Mouse (Mus musculus) R1 (cell line): Measurements from ENCODE around the gene Cul4a.
A peak's percentile ranks its signal among the peaks of the same experiment; 100 is the strongest.
"Not testable (repeated sequence)": the region's sequence is repeated elsewhere in the genome, so short reads cannot be mapped to it uniquely, and the experiment has no call there.

Experiments used
- DNase-seq: peaks from one replicate; pipeline ENCODE4 v3.0.0-alpha.2; 2018; ENCODE audit warnings: low read depth, low spot score

Gene Cul4a

DNA sequence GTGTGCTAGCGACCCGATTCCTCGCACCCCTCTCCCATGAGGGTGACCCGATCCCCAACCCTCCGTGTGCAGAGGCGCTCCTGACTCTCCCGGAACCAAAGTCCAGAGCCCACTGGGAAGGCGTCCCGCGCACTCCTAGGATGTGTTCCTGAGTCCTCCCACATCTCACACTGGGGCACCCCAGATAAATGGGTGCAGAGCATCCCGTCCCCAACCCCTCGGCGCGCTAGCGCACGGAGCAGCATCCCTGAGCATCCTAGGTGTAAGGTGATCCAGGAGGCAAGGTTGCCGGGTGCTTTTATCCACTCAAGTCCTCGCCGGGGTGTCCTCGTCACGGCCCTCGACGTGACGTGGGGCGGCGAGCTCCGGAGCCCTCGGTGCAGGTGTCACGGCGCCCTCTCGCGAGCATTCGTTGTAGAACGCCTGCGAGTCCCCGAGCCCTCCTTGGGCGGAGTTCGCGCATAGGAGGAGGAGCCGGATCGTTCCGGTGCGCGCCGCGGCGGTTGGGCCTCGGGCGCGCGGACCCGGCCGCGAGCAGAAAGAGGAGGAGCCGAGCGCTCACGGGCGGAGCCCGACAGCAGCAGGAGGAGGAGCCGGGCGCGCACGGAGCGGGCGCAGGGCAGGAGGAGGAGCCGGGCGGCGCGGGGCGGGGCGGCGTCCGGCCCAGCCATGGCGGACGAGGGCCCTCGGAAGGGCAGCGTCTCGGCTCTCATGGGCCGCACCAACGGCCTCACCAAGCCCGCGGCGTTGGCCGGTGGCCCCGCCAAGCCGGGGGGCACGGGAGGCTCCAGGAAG, at the start of gene Cul4a, which contains the start of gene Pcid2:
Gene Cul4a, plus strand, starts transcription at position 535 of the 795 bp plus-strand sequence.
Gene Pcid2, minus strand, starts transcription at position 373 of the 795 bp plus-strand sequence.
- peak; percentile 97 for DNase-seq

DNA sequence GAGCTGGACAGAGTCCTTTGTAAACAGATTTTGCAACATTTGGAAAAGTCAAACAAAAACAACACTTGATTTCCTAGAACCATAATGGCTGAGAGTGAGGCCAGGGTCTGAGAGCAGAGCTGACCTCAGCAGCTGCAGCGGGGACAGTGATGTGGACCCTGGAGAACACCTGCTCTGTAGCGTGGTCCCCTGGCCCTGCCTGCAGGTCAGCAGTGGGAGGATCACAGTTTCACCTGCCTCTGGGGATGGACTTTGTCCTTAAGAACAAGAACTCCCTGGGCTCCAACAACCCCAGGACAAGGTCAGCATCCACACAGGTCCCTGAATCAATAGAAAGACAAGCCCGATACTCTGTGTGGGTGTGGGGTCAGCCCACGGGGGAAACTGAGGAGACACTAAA, 48.1 kb upstream of the Cul4a start:
- no peak for DNase-seq

DNA sequence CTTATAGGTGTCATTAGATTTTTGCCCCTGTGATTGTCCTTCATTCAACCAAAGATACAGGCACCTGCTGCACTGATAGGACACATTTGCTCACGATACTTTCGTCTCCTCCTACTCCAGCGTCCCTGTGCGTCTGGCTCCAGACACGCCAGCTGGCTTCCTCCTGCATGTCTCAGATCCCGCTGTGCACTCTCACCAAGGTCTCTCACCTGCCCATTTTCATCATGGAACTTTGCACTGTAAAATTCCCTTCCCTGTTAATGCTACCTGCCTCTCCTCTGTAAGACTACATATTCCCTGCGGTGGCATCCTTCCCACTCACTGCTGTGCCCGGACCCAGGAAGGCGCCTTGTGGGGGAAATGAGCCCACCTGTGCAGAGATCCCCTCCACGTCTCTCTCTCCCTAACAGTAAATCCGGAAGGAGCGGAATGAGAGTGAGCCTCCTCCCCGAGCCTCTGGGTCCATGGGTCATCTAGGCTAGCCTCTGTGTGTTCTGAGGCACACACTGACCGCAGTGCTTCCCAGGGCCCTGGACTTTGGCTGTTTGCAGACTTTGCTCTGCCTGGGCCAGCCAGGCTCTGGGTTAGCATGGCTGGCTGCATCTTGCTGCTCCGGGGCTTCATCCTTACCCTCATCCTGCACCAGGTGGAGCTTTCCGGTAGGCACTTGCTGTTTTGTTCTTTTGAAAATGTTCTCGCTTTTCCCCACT, 44.8 kb upstream of the Cul4a start, which contains the start of gene Proz:
Gene Proz, plus strand, starts transcription at position 474 of the 710 bp plus-strand sequence.
- DNase-seq: no peak

DNA sequence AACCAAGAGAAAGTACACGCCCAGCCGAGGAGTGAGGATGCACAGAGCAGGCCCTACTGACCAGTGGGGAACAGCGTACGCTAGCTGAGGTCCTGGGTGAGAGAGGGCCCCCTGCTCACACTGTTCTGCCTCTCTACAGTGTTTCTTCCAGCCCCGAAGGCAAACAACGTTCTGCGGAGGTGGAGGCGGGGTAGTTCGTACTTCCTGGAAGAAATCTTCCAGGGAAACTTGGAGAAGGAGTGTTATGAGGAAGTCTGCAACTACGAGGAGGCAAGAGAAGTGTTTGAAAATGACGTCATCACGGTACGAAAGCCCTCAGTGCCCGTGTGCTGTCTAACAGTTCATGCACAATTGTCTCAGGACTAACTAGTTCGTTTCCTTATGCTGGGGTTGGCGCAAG, 42.3 kb upstream of the Cul4a start:
- no peak for DNase-seq

DNA sequence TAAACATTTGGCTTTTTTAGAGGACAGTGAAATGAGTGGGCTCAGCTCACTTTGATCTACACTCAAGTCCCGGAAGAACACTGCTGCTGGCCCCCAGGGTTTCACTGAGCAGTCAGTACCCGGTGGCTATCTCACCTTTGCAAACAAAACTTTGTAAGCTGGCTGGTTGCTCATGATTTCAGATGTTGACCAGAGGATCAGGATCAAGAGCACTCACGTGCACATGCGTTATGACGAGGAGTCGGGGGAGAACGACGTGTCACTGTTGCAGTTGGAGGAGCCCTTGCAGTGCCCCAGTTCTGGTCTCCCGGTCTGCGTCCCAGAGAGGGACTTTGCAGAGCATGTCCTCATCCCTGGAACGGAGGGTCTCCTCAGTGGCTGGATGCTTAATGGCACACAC, 32.2 kb upstream of the Cul4a start:
- no peak for DNase-seq

DNA sequence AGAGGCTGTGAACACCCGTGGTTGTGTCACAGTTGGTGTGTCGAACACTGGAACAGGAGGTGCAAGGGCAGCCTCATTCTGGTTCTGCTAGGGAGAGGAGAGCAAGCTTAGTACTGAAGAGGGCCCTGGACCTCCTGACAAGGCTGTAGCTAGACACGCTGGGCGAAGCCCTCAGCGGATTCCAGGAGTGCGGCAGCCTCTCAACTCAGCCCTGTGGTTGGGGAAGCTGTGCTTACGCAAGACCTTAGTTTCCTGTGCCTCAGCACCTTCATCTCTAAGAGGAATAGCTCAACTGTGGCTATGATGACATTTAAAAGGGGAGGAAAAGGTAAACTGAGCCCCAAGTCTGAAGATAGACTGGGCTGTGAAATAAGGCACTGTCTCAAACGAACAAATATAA, 30.4 kb upstream of the Cul4a start:
- DNase-seq: no peak

DNA sequence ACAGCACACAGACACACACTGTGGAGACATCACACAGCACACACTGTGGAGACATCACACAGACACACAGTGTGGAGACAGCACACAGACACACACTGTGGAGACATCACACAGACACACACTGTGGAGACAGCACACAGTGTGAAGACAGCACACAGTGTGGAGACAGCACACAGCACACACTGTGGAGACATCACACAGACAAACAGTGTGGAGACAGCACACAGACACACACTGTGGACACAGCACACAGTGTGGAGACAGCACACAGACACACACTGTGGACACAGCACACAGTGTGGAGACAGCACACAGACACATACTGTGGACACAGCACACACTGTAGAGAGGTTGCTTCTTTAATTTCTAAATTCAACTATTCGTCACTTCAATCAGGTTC, 29.8 kb upstream of the Cul4a start:
- not testable (repeated sequence) for DNase-seq

DNA sequence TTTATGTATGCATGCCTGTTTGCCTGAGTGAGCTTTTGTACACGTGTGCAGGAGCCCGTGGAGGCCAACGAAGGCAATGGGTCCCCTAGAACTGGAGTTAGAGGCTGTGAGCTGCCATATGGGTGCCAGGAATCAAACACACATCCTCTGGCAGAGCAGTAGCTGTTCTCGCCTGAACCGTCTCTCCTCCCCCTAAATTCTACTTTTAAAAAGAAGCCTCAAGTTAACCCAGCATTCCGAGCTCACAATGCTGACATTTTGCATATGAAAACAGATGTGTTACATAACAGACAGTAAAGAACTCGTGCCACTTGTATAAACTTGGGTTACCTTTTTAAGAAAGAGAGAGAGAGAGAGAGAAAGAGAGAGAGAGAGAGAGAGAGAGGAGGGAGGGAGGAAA, 27.9 kb upstream of the Cul4a start:
- DNase-seq: peak; percentile 14

DNA sequence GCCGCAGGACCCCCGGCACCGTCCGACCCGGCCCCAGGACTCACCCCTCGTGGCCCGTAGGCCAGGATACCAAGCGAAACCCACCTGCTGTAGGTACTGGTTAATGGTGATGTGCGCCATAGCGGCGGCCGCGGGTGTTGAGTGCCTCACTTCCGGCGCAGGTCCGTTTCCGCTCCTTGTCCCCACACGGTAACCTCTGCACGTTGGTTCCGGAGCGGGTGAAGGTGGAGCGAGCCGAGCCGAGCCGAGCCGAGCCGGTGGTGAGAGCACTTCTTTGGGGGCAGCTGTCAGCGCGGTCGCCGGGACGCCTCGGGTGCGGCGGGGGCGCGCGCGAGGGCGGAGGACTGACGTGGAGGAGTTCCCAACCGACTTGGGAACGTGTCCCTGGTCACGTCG, 732 bp upstream of the Cul4a start:
- DNase-seq: peak; percentile 91

DNA sequence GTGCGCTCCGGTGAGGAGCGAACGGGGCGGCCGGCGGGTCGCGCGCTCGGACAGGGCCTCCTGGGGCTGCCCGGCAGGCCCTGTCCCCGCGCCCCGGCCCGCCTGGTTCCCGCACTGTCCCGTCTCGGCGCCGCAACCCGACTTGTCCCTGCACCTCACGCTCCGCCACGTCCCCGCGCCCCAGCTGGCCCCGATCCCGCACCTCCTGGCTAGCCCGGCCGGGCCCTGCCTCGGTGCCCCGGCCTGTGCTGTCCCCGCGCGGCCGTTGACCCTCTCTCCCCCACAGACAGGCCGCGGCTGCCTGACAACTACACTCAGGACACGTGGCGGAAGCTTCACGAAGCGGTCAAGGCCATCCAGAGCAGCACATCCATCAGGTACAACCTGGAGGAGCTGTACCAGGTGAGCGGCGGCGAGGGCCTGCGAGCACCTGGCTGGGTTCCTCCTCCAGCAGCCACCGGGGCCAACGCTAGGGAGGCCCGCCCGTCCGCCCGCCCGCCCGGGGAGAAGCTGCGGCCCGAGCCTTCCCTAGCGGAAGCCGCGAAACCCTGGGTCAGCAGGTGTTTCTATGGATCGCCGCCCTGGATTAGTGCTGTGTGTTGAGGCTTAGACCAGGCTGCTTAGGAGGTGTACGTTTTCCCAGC, 609 bp downstream of the Cul4a start:
- DNase-seq: peak; percentile 58

DNA sequence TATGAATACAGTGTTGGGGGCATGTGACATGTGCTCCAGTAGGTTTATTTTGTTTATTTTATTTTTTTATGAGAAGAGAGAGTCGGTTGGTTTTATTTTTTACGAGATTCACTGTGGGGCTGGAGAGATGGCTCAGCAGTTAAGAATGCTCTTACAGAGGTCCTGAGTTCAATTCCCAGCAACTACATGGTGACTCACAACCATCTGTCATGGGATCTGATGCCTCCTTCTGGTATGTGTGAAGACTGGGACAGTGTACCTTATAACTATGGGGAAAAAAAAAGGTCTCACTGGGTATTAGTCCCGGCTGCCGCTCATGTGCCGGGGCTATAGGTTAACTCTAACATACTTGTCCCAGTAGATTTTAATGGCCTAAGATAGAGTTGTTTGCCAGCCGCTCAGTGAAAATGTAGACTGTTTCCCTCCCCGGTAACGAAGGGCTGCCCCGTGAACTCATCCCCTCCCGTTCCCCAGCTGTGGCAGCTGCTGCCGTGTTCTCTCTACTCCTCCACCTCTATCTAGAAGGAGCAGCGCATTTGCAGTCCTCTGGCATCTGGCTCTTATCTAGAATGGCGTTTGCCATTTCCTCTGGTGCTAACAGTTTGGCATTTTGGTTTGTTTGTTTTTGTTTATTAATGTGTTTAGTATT, 2.7 kb downstream of the Cul4a start:
- DNase-seq: no peak

DNA sequence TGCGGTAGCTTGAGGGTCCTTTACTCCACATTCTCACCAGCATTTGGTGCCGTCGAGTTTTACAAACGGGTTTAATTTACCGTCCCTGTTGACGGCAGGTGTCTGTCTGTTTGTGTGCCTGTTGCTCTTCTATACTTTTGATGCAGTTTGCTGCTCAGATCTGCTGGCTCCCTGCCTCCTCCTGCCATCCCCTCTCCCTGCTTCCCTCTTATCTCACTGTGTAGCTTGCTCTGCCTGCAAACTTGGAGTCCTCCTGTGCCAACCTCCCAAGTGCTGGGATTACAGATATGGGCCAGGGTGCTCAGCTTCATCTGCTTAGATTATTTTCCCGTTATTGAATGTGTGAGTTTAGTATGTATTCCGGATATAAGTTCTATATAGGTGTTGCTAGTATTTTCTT, 3.5 kb downstream of the Cul4a start:
- DNase-seq: no peak

DNA sequence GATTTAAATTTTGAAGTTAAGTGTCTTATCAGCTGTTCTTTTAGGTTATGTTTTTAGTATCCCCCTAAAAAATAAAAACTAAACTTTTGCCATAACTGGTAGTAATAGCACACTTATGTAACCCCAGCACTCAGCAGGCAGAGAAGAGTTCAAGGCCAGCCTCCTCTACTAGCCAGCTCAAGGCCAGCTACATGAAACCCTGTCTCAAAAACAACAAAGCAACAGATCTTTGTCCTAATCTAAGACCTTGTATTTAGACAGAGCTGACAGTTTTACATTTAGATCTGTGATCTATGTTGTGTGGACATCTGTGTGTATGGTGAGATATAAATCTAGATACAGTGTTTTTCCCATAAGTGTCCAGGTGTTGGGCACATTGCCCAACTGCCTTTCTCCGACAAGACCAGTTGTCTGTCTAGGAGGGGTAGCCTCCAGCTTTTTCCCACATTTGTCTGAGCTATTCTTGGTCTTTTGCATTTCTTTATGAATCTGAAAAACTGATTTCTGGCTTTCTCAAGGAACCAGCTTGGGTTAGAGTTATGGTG, 4.1 kb downstream of the Cul4a start:
- no peak for DNase-seq

DNA sequence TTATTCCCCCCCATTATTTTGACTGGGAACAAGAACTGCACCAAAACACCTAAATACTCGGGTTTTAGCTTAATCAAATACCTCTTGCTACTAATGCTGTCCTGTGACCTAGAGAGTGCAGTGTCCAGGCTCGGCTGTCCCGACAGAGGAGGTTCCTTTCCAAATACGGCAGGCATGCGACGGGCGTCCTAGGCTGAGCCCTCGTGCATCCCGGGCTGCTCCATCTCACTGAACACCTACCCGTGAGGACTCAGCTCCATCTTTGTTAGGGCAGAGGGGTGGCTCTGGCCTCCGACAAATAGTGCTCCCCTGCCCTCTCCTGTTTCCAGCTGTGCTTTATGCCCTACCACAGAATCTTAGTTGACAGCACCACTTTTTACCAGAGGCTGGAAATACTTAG, 6.5 kb downstream of the Cul4a start:
- DNase-seq: no peak

DNA sequence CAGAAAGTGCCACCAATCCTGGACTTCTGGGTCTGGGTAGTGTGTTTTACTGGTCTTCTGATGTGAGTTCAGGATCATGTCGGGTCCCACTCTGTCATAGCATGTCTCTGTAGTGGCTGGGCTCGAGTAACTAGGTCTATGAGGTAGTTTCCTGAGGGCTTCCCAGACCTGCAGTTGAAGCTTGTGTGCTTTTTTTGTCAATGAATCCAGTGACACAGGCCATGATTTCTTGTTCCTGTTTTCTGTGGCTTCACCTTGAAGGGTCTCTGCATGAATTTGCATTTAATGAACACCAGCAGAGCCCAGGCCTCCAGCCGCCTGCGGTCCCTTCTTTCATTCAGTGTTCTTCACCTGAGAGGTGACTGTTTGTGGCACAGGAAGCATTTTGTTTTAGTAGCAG, 7.8 kb downstream of the Cul4a start:
- no peak for DNase-seq

DNA sequence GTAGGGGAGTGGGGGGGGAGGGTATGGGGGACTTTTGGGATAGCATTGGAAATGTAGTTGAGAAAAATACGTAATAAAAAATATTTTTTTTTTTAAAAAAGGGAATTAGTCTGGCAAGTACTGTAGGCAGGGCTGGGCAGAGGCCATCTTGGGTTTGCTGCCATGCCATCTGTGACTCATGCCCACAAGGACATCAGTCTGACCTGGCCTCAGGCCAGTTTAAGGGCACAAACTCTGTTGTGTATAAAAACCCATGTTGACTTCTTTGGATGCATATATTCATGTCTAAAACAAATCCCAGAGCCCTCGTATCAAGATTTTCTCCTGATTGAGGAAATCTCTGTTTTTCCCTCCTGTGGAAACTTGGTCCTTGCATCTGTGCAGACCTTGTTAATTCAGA, 11.7 kb downstream of the Cul4a start:
- DNase-seq: no peak

DNA sequence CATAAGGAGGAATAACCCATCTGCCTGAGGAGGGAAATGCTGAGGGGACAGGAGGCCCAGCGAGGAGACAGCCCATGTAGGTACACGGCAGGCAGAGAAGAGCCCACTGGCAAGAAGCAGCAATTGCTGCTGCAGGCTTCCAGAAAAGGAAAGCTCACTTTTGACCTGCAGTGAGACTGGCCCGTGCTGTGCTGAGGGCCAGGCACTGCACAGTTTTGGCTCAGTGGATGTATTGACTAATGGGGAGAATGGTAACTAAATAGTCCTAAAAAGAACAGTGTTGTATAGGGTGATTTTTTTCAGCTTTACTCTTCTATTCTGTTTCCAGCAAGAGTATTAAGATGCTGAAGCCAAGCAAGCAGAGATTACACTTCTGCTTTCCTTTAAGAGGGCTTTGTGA, 13.1 kb downstream of the Cul4a start:
- DNase-seq: no peak

DNA sequence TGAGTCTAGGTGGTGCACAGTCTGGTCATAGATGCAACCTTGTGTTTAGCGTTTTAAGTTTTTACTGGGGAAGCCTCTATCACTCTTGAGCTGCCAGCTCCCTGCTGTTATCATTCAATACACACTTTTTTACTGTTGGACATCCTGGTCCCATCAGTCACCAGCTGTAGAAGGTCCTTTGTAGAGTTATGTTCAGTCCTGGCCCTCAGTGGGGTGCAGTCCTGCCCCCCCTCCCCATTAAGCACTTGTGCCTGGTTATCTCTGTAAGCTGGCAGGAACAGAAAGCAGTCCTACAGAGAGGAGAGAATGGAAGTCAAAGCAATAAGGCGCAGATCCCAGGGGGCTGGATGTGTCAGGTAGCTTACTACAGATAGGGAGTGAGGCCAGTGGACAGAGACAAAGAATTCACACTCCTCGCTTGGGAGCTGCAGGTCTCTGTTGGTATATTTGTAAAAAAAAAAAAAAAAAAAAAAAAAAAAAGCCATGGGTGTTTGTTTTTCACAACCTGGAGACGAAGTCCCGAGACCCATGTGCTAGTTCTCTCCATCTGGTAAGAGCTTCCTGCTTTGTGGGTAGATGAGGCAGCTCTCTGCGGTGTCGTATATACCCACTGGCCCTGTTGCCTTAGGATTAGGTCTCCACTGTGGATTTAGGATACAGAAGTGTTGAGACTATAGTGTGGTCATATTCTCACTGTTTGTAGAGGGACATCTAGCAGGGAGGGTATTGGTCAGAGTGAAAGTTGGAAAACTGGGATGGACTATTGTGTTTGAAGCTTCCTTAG, 15.7 kb downstream of the Cul4a start:
- DNase-seq: no peak

DNA sequence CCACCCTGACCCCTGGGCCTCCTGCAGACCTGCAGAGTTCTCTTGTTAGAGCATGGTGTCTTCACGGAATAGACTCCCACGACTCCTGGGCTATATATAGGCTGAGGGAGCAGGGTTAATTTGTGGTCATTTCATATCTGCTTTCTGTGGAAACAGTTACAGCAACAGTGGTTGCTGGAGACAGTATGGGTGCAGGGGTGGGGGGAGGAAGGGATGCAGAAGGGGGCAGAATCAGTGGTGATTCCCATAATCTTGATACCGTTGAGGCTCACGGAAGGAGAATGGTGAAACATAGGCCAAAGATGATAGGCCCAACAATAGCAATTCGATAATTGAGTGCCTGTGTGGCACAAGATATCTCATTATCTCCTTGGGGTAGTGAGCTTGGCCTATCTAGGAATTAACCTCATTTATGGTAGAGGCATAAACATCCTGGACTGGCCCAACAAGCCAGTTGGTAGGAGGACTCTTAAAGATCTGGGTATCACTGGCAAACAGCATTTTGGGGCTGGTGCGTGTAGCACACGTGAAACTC, 17.5 kb downstream of the Cul4a start:
- no peak for DNase-seq

DNA sequence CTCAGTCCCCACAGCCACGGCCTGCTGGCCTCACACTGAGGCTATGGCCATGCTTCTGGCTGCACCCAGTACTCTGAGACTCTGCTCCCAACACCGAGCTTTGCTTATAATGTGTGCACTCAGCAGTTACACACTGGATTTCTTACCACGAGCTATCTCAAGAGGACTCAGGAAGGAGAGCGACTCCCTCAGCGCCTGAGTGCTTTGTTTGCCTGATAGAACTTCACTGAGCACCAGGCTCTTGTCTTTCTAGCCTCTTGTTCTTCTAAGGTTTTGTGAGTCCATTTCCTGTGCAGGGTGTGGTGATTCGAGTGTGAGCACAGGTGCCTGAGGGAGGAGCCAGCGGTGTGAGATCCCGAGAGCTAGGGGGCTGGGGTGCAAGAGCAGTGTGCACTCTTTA, 19.5 kb downstream of the Cul4a start:
- no peak for DNase-seq

DNA sequence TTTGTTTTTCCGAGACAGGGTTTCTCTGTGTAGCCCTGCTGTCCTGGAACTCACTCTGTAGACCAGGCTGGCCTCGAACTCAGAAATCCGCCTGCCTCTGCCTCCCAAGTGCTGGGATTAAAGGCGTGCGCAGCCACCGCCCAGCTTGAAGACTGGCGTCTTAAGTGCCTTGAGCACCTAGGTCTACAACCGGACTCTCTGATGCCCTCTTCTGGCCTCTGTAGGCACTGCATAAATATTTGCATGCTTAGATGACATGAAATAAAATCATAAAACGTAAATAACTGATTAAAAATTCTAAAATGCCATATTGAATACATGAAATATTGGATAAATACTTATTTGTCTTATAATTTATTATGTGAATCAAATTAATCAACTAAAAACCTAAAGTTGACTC, 26.8 kb downstream of the Cul4a start:
- DNase-seq: peak; percentile 83
